Mouse (Mus musculus) neural tube, postnatal 0 days (tissue): ENCODE measurements around the gene Gm14139. TPM values are rescaled to one million over a fixed set of nuclear protein-coding genes. Genes with fewer than 3 reads are reported as not detected.

ENCODE experiments used
- polyA plus RNA-seq: library from polyadenylated mRNA; unstranded; fragments of >200 nt; fragmentation: Nextera tagmentation; extraction: Ambion mirVana; gene quantifications from 2 replicates; pipeline ENCODE4 v1.2.1, GENCODE M21; 2015

Gm14139 gene
- polyA plus RNA-seq: not detected in 2 replicates

DNA sequence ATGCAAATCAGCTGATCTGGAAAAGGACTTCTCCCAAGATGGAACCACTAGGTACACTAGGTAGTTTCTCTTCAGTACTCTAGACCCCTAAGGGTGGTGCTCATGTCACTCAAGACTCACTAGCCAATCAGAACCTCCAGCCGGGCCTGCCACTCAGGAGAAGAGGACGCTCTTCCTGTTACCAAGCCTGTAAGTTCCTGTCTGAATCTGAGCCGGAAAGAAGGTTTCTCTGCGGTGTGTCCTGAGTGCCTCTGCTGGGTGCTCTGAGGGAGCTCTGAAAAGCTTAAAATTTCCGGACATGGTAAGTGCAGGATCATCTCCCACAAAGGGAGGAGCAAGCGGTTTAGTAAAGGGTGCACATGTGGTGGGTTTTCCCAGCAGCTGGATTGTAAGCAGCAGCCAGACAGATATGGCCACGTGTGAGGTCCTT, at the start of gene Gm14139:
Gene Gm14139, plus strand, starts transcription at position 186 of the 430 bp plus-strand sequence.

DNA sequence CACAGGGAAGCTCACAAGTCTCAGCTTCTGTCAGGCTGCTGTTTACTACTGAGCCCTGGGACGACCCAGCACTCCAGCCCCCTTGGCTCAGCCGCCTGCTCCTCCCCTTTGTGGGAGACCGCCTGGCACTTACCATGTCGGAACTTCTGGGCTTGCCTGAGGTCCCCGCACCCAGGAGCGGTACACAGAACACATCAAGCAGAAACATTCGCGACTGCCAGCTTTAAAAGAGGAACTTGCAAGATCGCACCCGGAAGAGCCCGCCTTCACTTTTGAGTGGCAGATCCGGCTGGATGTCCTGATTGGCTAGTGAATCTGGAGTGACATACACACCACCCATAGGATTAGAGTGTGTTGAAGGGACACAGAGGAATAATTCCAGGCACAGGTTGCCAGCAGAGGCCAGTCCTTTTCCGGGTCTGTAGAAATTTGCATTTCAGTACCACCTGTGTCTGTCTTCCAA, 45.1 kb upstream of the Gm14139 start, which contains the start of gene Zfp120:
Gene Zfp120, minus strand, starts transcription at position 274 of the 463 bp plus-strand sequence.

DNA sequence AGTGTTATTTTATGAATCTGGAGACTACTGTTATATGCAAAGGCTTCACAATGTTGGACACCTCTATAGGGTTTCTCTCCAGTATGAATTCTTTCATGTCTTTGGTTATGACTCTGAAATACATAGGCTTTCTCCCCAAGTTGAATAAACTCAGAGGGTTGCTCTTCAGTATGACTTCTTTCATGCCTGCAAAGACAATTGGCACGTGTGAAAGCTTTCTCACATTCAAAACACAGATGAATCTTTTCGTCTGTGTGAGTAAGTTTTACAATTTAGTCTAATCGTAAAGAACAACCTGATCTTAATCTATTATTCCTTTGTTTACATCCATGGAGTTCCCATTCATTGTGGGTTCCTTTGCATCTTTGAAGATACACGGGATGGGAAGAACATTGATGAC, 2.0 kb upstream of the Gm14139 start, which contains the start of gene Gm10770:
Gene Gm10770, minus strand, starts transcription at position 101 of the 400 bp plus-strand sequence.

DNA sequence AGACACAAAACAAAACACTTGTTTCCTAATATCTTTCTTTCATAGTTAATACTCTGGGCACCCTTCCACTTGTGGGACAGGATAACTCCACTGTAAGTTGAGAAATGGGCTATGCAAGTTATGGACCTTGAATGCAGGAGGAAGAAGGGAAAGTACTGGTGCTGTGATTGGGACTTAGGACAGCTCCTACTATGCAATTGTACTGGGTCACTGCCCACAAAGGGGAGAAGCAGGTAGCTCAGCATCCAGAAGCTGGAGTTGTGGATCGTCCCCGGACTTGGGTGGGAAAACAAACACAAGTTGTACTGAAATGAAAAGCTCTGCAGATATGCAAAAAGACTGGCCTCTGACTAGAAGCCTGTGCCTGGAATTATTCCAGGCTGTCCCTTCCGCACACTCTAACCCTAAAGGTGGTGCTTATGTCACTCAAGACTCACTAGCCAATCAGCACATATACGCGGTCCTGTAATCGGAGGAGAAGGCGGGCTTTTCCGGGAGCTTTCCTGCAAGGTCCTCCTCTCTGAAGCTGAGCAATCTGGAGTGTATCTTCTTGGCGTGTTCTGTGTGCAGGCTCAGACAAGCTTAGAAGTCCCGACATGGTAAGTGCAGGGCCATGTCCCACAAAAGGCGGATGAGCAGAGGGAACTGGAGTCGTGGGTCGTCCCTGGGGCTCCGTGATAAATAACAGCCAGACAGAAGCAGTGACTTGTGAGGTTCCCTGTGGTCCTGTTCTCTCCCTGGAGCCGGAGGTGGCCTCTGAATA, 36.2 kb downstream of the Gm14139 start, which contains the start of gene Zfp937:
Gene Zfp937, plus strand, starts transcription at position 474 of the 763 bp plus-strand sequence.

Other genes starting within 250 kb of the Gm14139 start
- 8.7 and 9.4 TPM in 2 replicates for gene Zfp120, start 45.0 kb upstream of the Gm14139 start, polyA plus RNA-seq
- not detected in 2 replicates for gene Gm10770, start 2.1 kb upstream of the Gm14139 start, polyA plus RNA-seq
- gene Zfp937, start 36.3 kb downstream of the Gm14139 start, polyA plus RNA-seq: 7.4 and 8.6 TPM in 2 replicates
- gene Gm21994, start 73.8 kb downstream of the Gm14139 start, polyA plus RNA-seq: 3.1 and 4.0 TPM in 2 replicates
- gene Gm14124, start 75.8 kb downstream of the Gm14139 start, polyA plus RNA-seq: 0.10 TPM in 1 of 2 replicates, not detected in the other
- gene Gm10130, start 141.9 kb downstream of the Gm14139 start, polyA plus RNA-seq: 1.6 and 2.4 TPM in 2 replicates
- gene 3300002I08Rik, start 181.0 kb downstream of the Gm14139 start, polyA plus RNA-seq: 14.1 and 14.3 TPM in 2 replicates